Mouse (Mus musculus) lung, embryonic 14.5 days (tissue): Measurements from ENCODE around the gene N4bp1. TPM values are rescaled to one million over a fixed set of nuclear protein-coding genes. Genes with fewer than 3 reads are reported as not detected.

Source experiments
- ATAC-seq: fragments of 200-750 bp; cut with Nextera tagmentation; 2 replicates; pipeline ENCODE4 v1.8.0; 2017; ENCODE audit warnings: mild to moderate bottlenecking, moderate TSS enrichment, moderate library complexity; ENCODE audit not compliant: insufficient read depth
- DNase-seq: peaks from one replicate; pipeline ENCODE4 v3.0.0-alpha.2; 2015
- H3K27ac ChIP-seq: fragments of 300-500 bp; sonication (generic); 2 replicates; pipeline ENCODE4 v1.5.1; 2014; ENCODE audit warnings: low read depth, mild to moderate bottlenecking, moderate library complexity
- H3K27me3 ChIP-seq: fragments of 300-500 bp; sonication (generic); 2 replicates; pipeline ENCODE4 v1.6.1; 2014; ENCODE audit warnings: low read length, control low read depth; ENCODE audit not compliant: insufficient read depth
- H3K36me3 ChIP-seq: fragments of 300-500 bp; sonication (generic); 2 replicates; pipeline ENCODE4 v1.6.1; 2014; ENCODE audit warnings: control low read depth; ENCODE audit not compliant: insufficient read depth
- H3K4me1 ChIP-seq: fragments of 300-500 bp; sonication (generic); 2 replicates; pipeline ENCODE4 v1.6.1; 2014; ENCODE audit warnings: antibody characterized with exemption, control low read depth; ENCODE audit not compliant: insufficient read depth
- H3K4me2 ChIP-seq: fragments of 300-500 bp; sonication (generic); 2 replicates; pipeline ENCODE4 v1.6.1; 2014; ENCODE audit warnings: mild to moderate bottlenecking
- H3K4me3 ChIP-seq: fragments of 300-500 bp; sonication (generic); 2 replicates; pipeline ENCODE4 v1.5.1; 2014; ENCODE audit warnings: low read depth, low read length
- H3K9ac ChIP-seq: fragments of 300-500 bp; sonication (generic); 2 replicates; pipeline ENCODE4 v1.6.1; 2014
- H3K9me3 ChIP-seq: fragments of 300-500 bp; sonication (generic); 2 replicates; pipeline ENCODE4 v1.6.1; 2016; ENCODE audit warnings: low read depth, low read length, control low read depth
- CTCF ChIP-seq: IDR thresholded peaks from 2 replicates; pipeline ENCODE4 v1.5.1; 2016; ENCODE audit warnings: antibody characterized with exemption, low read depth
- WGBS: fragments of 180-500 bp; shearing (Covaris S2); extraction: QIAGEN DNeasy Blood & Tissue Kit; methylation state at CpG from one replicate; pipeline ENCODE4 v1.1.7; 2014; 5-methylcytosine and 5-hydroxymethylcytosine counted together
- polyA plus RNA-seq: library from polyadenylated mRNA; unstranded; fragments of >200 nt; fragmentation: Nextera tagmentation; extraction: Ambion mirVana; gene quantifications from 2 replicates; pipeline ENCODE4 v1.2.1, GENCODE M21; 2014

N4bp1 gene
- polyA plus RNA-seq, 1 experiment from 2014 or later: 11.5 TPM

DNA sequence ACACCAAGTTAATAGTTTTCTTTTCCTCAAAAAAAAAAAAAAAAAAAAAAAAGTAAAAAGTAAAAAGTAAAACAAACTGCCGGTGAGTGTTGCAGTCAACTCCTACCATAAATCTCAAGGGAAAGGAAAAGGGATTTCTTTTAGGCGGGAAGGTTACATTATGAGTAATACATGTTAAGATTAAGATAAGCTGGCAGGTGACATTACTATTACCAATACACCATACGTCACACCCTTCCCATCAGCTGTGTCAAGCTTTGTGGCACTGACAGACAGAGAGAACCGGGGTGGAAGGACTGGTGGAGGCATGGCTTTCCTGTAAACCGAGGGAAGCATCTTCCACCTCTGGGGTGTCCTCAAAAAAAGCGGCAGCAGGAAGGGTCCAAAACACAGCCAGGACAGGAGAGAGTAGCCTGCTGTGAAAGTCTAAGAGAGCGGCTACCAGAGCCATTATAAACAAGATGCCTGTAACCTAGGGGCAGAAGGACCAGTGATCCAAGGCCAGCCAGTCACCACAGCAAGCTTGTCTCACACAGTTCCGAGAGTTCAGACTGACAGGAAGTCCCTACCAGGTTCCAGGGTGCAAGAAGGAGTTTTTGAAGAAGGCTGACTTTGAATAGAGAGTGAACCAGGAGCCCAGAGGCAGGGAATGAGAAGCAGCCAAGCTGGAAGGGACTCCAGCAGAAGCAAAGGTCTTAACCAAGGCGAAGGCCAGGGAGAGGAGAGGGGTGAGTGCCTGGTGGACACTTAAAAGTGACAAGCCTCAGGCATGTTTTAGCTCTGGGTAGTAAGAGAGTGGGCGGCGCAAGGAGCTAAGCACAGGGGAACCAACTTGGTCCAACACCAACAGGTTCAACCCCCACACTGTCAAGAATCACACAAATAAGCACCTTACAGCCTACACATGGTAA is 2.2 kb downstream of the N4bp1 start:
- 63% methylated on average over 11 of the region's 11 CpGs for WGBS
- TF ChIP-seq CTCF: no peak

GRCm38 (mm10) chr8:86881951-86882350 is 3.1 kb downstream of the N4bp1 start:
- Histone ChIP-seq H3K9me3 (no peaks in the 10 kb centered on the region), H3K4me1 (peaks cover 15% of the 10 kb centered on the region), H3K27me3 (no peaks in the 10 kb centered on the region), H3K9ac (no peak overlapping the region), H3K36me3 (peaks cover 9% of the 10 kb centered on the region; the same call in 1 of the 2 replicates), H3K4me2 (no peak overlapping the region), H3K4me3 (no peak overlapping the region), H3K27ac (peak overlapping the region; percentile 24; the same call in 1 of the 2 replicates)
- no peak for DNase-seq
- no peak for ATAC-seq
- TF ChIP-seq CTCF: no peak
- WGBS: 78% methylated on average over 9 of the region's 9 CpGs

More for the DNA sequence above, 2.2 kb downstream of the N4bp1 start:
- H3K36me3 ChIP-seq: peaks cover 9% of the 10 kb centered on the region; the same call in 1 of the 2 replicates
- H3K4me3 ChIP-seq: peak overlapping the region; percentile 11; the same call in 1 of the 2 replicates
- peak overlapping the region; percentile 94 for H3K4me2 ChIP-seq
- H3K9ac ChIP-seq: peak overlapping the region; percentile 23; the same call in 1 of the 2 replicates
- DNase-seq (no peak), ATAC-seq (no peak)
- H3K27ac ChIP-seq: no peak overlapping the region
- no peaks in the 10 kb centered on the region for H3K9me3 ChIP-seq
- no peaks in the 10 kb centered on the region for H3K27me3 ChIP-seq
- H3K4me1 ChIP-seq: peaks cover 15% of the 10 kb centered on the region

DNA sequence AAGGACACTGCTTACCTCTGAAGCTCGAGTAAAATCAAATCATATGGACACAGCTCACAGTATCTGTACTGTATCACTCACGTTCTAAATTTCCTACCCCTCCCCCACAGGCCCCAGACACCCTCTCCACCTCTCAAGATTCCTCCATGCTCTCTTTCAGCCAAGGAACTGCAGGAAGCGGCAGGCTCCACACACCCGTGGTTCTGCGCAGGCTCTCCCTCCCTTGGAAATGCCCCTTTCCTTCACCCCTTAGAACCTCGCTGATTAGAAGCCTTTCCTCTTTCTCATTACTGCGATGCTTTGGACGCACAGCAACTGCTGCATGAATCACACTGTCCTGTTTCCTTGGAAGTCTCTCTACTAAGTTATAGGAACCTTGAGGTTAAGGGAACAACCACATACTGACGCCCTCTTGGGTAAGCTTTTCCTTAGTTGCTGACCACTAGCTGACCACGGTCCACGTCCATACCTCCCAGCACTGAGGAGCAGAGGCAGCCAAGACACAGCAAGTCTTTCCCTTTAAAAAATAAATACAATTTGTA is 3.9 kb downstream of the N4bp1 start:
- Histone ChIP-seq H3K9me3 (no peaks in the 10 kb centered on the region), H3K27ac (no peak overlapping the region), H3K4me2 (no peak overlapping the region), H3K4me3 (no peak overlapping the region), H3K36me3 (peaks cover 9% of the 10 kb centered on the region; the same call in 1 of the 2 replicates), H3K9ac (no peak overlapping the region), H3K27me3 (no peaks in the 10 kb centered on the region), H3K4me1 (peaks cover 15% of the 10 kb centered on the region)
- no peak for TF ChIP-seq CTCF
- 72% methylated on average over 11 of the region's 11 CpGs for WGBS
- no peak for ATAC-seq
- DNase-seq: no peak

- Histone ChIP-seq H3K4me1 (peaks cover 3% of the 10 kb centered on the region; the same call in 1 of the 2 replicates), H3K9me3 (no peaks in the 10 kb centered on the region), H3K4me3 (no peak overlapping the region), H3K36me3 (peaks cover 9% of the 10 kb centered on the region; the same call in 1 of the 2 replicates), H3K27ac (no peak overlapping the region), H3K4me2 (no peak overlapping the region), H3K9ac (no peak overlapping the region), H3K27me3 (no peaks in the 10 kb centered on the region)
- ATAC-seq (no peak), DNase-seq (no peak)
- TF ChIP-seq CTCF: no peak
- 81% methylated on average over 2 of the region's 2 CpGs for WGBS
These were observed 8.2 kb downstream of the N4bp1 start for GRCm38 (mm10) chr8:86876831-86877230.

DNA sequence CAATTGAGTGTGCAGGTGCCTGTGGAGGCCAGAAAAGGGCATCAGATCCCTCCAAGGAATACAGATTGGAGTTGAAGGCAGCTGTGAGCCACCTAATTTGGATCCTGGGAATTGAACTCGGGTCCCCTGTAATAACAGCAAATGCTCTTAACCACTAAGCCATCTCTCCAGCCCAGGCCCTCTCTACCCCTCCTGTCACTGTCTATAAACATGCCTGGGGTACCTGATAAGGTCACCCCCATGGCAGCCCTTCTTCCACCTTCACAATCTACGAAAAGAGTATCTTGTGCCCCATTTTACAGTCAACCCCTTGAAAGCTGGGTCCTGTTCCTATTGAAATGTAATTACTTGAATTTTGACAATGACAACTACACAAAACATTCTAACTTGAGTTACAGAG is 11.0 kb downstream of the N4bp1 start:
- Histone ChIP-seq H3K4me3 (no peak overlapping the region), H3K36me3 (no peaks in the 10 kb centered on the region), H3K9me3 (no peaks in the 10 kb centered on the region), H3K9ac (no peak overlapping the region), H3K4me2 (no peak overlapping the region), H3K27me3 (no peaks in the 10 kb centered on the region), H3K4me1 (peaks cover 3% of the 10 kb centered on the region; the same call in 1 of the 2 replicates), H3K27ac (no peak overlapping the region)
- DNase-seq (no peak), ATAC-seq (no peak)
- WGBS: 85% methylated on average over 2 of the region's 2 CpGs
- no peak for TF ChIP-seq CTCF

DNA sequence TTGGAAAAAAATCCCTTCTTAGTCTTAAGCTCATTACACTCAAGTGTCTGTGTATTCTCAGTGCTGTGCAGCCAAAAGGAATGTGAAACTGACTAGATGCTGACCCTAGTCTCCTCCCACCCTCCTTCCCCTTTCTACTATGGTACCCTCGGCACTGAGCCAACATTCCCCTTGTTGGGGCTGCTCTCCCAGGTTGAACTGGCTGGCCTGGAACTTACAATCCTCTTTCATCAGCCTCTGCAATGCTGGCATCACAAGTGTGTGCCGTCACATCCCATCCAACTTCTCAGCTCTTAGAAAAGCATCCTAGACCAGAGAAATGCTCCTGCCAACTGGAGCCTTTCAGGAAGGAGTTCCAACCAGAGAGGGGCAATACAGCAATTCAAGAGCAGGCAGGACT is 11.9 kb downstream of the N4bp1 start:
- H3K27ac ChIP-seq: 0 out of 2 replicates have a peak overlapping the region, but pooled peaks have one; percentile 40
- peaks cover 3% of the 10 kb centered on the region; the same call in 1 of the 2 replicates for H3K4me1 ChIP-seq
- WGBS: 32% methylated on average over 2 of the region's 2 CpGs
- ATAC-seq: peak; percentile 87
- no peak overlapping the region for H3K4me2 ChIP-seq
- no peaks in the 10 kb centered on the region for H3K36me3 ChIP-seq
- H3K4me3 ChIP-seq: no peak overlapping the region
- H3K27me3 ChIP-seq: no peaks in the 10 kb centered on the region
- TF ChIP-seq CTCF: no peak
- DNase-seq: peak; percentile 83
- H3K9me3 ChIP-seq: no peaks in the 10 kb centered on the region
- H3K9ac ChIP-seq: no peak overlapping the region
